9 mouse cellular contexts compared by ENCODE assay signal in genomic region chr19:46804751-46805150, GRCm38 (mm10). TPM values are rescaled to one million over a fixed set of nuclear protein-coding genes. Genes with fewer than 3 reads are reported as not detected.
A peak's percentile ranks its signal among the peaks of the same experiment; 100 is the strongest.
DNase-seq lines count a peak whose midpoint lies in the region; ATAC-seq and TF ChIP-seq lines count a peak whose summit lies in the region.
"Had no signal": no experiment of that assay in that cellular context is flagged by ENCODE, and none has a peak within 500 bp of the region (broad histone marks: within the 10 kb centered on the region; RNA-seq: fewer than 3 reads in every experiment).

No protein-coding gene starts in this region.

- H3K27ac ChIP-seq in ES-Bruce4 (ENCODE audit: insufficient read depth, low read length) = no peak overlapping the region
- H3K27ac ChIP-seq in lung, postnatal 0 days (ENCODE audit: low read length) = 0 out of 2 replicates have a peak overlapping the region, but pooled peaks have one; percentile 3
- no peak overlapping the region for H3K27ac ChIP-seq in forebrain, embryonic 15.5 days (replicated peaks)

- no peaks in the 10 kb centered on the region for H3K36me3 ChIP-seq in ES-Bruce4 (ENCODE audit: control insufficient read depth, insufficient read depth, low read length, poor library complexity, severe bottlenecking)
- no peaks in the 10 kb centered on the region for H3K36me3 ChIP-seq in lung, postnatal 0 days (ENCODE audit: insufficient read depth, low read length)
- H3K36me3 ChIP-seq in forebrain, embryonic 15.5 days = no peaks in the 10 kb centered on the region

- peaks cover 10% of the 10 kb centered on the region for H3K4me1 ChIP-seq in ES-Bruce4 (ENCODE audit: control insufficient read depth, insufficient read depth, low read length)
- no peaks in the 10 kb centered on the region for H3K4me1 ChIP-seq in lung, postnatal 0 days (ENCODE audit: insufficient read depth, low read depth, low read length)
- no peaks in the 10 kb centered on the region for H3K4me1 ChIP-seq in forebrain, embryonic 15.5 days

- 69% methylated on average over 6 of the region's 6 CpGs for WGBS in lung, postnatal 0 days
- WGBS in forebrain, embryonic 15.5 days = 73% methylated on average over 6 of the region's 6 CpGs

- no peak overlapping the region for H3K4me3 ChIP-seq in ES-Bruce4 (ENCODE audit: low read depth, low read length)
- no peak overlapping the region for H3K4me3 ChIP-seq in lung, postnatal 0 days (ENCODE audit: low read depth, low read length)
- H3K4me3 ChIP-seq in forebrain, embryonic 15.5 days = no peak overlapping the region

- TF ChIP-seq POLR2A in ES-Bruce4 (IDR thresholded peaks at IDR 0.05; ENCODE audit: insufficient read depth, low read length) = no peak
- TF ChIP-seq POLR2A in brain, embryonic 14.5 days (IDR thresholded peaks at IDR 0.05; ENCODE audit: borderline replicate concordance, extremely low read depth, insufficient read depth, insufficient read length, poor library complexity, severe bottlenecking) = no peak

- DNase-seq in heart, postnatal 4 days = peak; percentile 24
- no peak for DNase-seq in heart, adult 9 months (ENCODE audit: low spot score in 2 of 2)
- DNase-seq in brain, embryonic 14.5 days (ENCODE audit: low read depth) = peak; percentile 23
- peak; percentile 88 for DNase-seq in lung, postnatal 0 days (ENCODE audit: low spot score)
- no peak for DNase-seq in thymus, postnatal 10 days (ENCODE audit: low spot score in 2 of 2)
- no peak for DNase-seq in right cerebral cortex, postnatal 4 days
- DNase-seq: kidney, adult 9 months had no signal

- no peaks in the 10 kb centered on the region for H3K9me3 ChIP-seq in ES-Bruce4 (replicated peaks; ENCODE audit: control insufficient read depth, insufficient read depth, low read length, poor library complexity, severe bottlenecking)
- no peaks in the 10 kb centered on the region for H3K9me3 ChIP-seq in lung, postnatal 0 days (ENCODE audit: low read length)
- no peaks in the 10 kb centered on the region for H3K9me3 ChIP-seq in forebrain, embryonic 15.5 days

- peak; percentile 2 for TF ChIP-seq CTCF in ES-Bruce4 (IDR thresholded peaks at IDR 0.05; ENCODE audit: low read depth, low read length)
- no peak for TF ChIP-seq CTCF in brain, embryonic 14.5 days (IDR thresholded peaks at IDR 0.05; ENCODE audit: borderline replicate concordance, extremely low read depth, insufficient read depth, insufficient read length)
- peak; percentile 64 for TF ChIP-seq CTCF in lung, postnatal 0 days (IDR thresholded peaks at IDR 0.05)

- no peak overlapping the region for H3K4me2 ChIP-seq in lung, postnatal 0 days (replicated peaks; ENCODE audit: low read depth, low read length)
- H3K4me2 ChIP-seq in forebrain, embryonic 15.5 days (replicated peaks) = no peak overlapping the region

- no peak for TF ChIP-seq EP300 in ES-Bruce4 (IDR thresholded peaks at IDR 0.05; ENCODE audit: insufficient read depth, low read depth, low read length)
- TF ChIP-seq EP300 in lung, postnatal 0 days (IDR thresholded peaks at IDR 0.05) = no peak

- peak; percentile 86 for ATAC-seq in lung, postnatal 0 days
- ATAC-seq in forebrain, embryonic 15.5 days (replicated peaks) = no peak

- H3K27me3 ChIP-seq in ES-Bruce4 (ENCODE audit: control insufficient read depth, insufficient read depth, low read length, poor library complexity, severe bottlenecking) = no peaks in the 10 kb centered on the region
- H3K27me3 ChIP-seq in lung, postnatal 0 days (replicated peaks; ENCODE audit: insufficient read depth, low read length) = no peaks in the 10 kb centered on the region
- H3K27me3 ChIP-seq in forebrain, embryonic 15.5 days = no peaks in the 10 kb centered on the region

- no peak overlapping the region for H3K9ac ChIP-seq in ES-Bruce4 (ENCODE audit: low read depth, poor library complexity, severe bottlenecking)
- no peak overlapping the region for H3K9ac ChIP-seq in lung, postnatal 0 days (replicated peaks; ENCODE audit: low read depth)
- H3K9ac ChIP-seq in forebrain, embryonic 15.5 days (replicated peaks) = no peak overlapping the region

RNA-seq across cellular contexts. Expression of gene Cnnm2, which starts 43.4 kb away (rescaled TPM):
- total RNA-seq in heart, postnatal 4 days (2021) = 1 to 10 TPM; 7.1 to 7.4 TPM
- 12.1 and 14.8 TPM in 2 replicates for polyA plus RNA-seq in ES-Bruce4 (2011; ENCODE audit: insufficient read depth, insufficient read length, low read depth, missing spikeins)
- 11.3 and 15.5 TPM in 2 replicates for polyA plus RNA-seq in brain, embryonic 14.5 days (2012; rRNA removed)
- polyA plus RNA-seq in lung, postnatal 0 days (2015; fragmentation: Nextera tagmentation; extraction: Ambion mirVana) = 2.4 and 2.8 TPM in 2 replicates
- 3.7 and 4.1 TPM in 2 replicates for polyA plus RNA-seq in forebrain, embryonic 15.5 days (2015; fragmentation: Nextera tagmentation; extraction: Ambion mirVana)

Comparison
In these comparisons a context has a peak if more than half of its experiments do, and no peak if none do; other contexts are left out.
1. DNase-seq: peak in heart, postnatal 4 days (single experiment), brain, embryonic 14.5 days (single experiment) and lung, postnatal 0 days (single experiment); none in heart, adult 9 months (0 of 2), thymus, postnatal 10 days (0 of 2) and right cerebral cortex, postnatal 4 days (single experiment).